Mouse (Mus musculus) heart, adult 2 months (tissue): ENCODE measurements around the gene Ggcx.

Source experiments
- EP300 ChIP-seq: fragments of 200-500 bp; IDR thresholded peaks from 2 replicates; pipeline ENCODE4 v1.6.1; 2011; ENCODE audit warnings: low read depth, low read length, control low read depth; ENCODE audit not compliant: insufficient read depth
- POLR2A ChIP-seq: fragments of 200-500 bp; IDR thresholded peaks from 2 replicates; pipeline ENCODE4 v1.6.1; 2011; ENCODE audit warnings: mild to moderate bottlenecking, low read depth, low read length, control low read depth; ENCODE audit not compliant: insufficient read depth

DNA sequence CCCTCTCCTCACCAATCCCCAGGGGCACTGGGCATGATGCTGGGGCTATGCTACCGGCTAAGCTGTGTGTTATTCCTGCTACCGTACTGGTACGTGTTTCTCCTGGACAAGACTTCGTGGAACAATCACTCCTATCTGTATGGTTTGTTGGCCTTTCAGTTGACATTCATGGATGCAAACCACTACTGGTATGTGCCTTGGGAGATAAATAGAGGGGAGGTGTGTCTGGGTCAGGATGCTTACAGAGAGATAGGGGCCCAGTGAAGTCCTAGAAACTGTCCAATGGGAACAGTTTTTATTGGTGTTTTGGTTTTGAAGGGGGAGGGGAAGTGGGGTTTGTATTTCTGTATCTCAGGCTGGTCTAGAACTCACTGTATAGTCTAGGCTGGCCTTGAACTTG is 4.2 kb downstream of the Ggcx start:
- TF ChIP-seq POLR2A (no peak), EP300 (no peak)
